Mouse (Mus musculus) erythroid progenitor cell, adult 5-6 weeks (primary cell): ENCODE measurements around the gene Prr5. TPM values are rescaled to one million over a fixed set of nuclear protein-coding genes. Genes with fewer than 3 reads are reported as not detected.

Source experiments
- ATAC-seq: replicated peaks from 2 replicates; pipeline ENCODE4 v1.8.0; 2016; ENCODE audit warnings: moderate number of reproducible peaks, mild to moderate bottlenecking, moderate TSS enrichment, inconsistent platforms; ENCODE audit not compliant: poor library complexity, low FRiP score, severe bottlenecking
- total RNA-seq, 2 experiments: library from RNA; stranded (forward) in 1 of 2; stranded (reverse) in 1 of 2; fragments of 150-400 nt in 1 of 2; fragments of 186-747, 209-891 nt in 1 of 2; gene quantifications; 2 replicates each; pipeline versions ENCODE4 v1.2.3 to v1.2.4; 2015 to 2017; ENCODE audit warnings: low replicate concordance in 2 of 2

Prr5 gene
- total RNA-seq, 2 experiments from 2014 or later: not detected

GRCm38 (mm10) chr15:84675317-84675716 is 5.9 kb downstream of the Prr5 start:
- ATAC-seq: no peak

DNA sequence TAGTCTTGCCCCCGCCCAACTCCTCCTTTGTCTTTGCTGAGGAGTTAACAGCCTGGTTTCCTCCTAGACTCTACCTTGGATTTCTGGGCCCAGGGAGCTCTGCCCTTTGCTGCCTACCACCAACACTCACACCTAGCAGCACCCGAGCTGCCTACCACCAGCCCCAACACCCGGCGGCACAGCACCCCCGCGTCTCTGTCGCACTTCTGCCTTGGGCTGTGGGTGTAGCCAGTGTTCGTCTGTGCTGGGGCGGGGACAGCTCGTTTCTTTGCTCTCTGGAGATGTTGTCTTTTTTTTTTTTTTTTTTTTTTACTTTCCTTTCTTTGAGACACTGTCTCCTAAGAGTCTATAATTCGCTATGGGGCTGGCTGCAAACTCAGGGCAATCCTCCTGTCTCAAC is 8.5 kb downstream of the Prr5 start:
- no peak for ATAC-seq

DNA sequence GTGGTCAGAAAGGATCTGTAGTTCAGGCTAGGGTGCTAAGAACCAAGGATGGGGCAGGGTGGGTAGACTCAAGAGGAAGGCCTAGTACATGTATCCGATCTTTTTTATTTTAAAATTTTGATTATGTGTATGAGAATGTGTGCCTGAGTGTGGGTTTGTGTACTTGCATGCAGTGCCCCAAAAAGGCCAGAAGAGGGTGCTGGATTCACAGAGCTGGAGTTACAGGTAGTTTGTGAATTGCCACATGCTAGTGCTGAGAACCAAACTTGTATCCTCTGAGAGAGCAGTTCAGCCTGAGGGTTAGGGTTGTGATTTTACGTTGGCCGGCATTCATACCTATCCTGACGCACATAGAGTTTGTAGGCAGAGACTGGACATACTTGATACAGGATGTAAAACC is 9.7 kb downstream of the Prr5 start:
- no peak for ATAC-seq

GRCm38 (mm10) chr15:84679794-84680193 is 10.4 kb downstream of the Prr5 start:
- no peak for ATAC-seq

DNA sequence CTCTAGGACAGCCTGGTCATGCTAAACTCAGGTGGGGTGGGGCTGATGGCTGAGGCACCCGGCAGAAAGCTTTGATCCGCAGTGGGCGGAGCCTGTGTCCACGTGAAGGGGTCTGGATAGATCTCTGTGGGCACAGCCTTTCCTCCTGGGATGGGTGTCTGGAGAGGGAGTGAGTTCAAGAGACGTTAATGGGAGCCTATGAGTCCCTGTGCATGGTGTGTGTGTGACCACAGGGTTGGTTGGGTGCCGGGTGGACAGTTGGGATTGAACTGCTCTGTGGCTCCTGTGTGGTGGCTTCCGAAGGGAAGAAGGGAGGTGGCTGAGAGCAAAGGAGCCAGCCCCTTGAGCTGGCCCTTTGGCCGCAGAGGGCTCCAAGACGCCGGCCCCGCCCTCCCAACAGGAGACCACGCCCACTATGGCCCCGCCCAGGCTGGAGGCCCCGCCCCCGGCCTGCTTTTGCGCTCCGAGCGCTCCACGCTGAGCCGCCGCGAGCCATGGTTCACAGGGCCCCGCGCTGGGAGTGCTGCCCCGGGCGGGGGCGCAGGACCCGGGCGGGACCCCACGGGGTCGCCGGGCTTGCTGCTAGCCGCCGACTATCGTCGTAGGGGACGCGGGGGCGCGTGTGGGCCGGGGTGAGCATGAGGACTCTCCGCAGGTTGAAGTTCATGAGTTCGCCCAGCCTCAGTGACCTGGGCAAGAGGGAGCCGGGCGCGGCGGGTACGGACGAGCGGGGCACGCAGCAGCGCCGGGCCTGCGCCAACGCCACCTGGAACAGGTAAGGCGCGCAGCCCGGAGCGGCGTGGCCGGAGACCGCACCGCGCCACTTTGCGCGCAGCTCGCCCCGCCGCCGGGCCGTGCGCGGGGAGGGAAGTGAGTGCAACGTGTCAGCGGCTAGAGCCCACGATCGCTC is 11.4 kb downstream of the Prr5 start:
- ATAC-seq: no peak

DNA sequence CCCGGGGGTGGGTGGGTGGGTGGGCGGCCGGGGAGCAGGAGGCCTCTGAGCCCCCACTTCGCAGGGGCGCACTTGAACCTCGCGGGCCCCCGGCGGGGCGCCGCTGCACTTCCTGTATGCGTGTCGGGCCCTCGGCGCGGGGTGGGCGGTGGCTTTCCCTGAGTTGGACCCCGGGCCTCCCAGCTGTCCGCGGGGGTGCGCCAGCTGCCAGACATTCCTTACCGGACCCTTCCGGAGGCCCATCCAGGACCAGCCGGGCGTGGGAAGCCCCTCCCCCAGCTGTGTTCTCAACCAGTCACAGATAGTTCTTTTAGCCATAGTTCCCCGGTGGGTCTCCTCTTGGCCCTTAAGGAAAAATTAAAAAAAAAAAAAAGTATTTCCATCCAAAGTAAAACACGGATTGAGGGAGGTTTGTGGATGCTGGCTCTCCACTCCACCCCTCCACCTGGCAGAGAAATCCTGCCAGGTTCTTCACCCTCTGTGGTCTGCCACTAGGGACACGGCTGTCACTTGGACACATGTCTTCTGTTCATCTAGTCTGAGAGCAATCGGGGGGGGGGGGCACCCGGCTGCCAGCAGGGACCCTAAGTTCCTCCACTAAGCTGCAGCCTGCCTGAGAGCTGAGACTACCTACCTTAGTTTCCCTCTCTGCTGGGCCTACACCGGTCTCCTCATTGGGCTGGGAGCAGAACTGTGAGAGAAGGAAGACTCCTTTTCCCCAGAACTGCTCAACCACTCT is 12.2 kb downstream of the Prr5 start:
- no peak for ATAC-seq

GRCm38 (mm10) chr15:84682206-84682605 is 12.8 kb downstream of the Prr5 start:
- no peak for ATAC-seq

GRCm38 (mm10) chr15:84682821-84683220 is 13.4 kb downstream of the Prr5 start:
- ATAC-seq: no peak

GRCm38 (mm10) chr15:84684520-84684919 is 15.1 kb downstream of the Prr5 start:
- no peak for ATAC-seq

GRCm38 (mm10) chr15:84685417-84685816 is 16.0 kb downstream of the Prr5 start:
- no peak for ATAC-seq

DNA sequence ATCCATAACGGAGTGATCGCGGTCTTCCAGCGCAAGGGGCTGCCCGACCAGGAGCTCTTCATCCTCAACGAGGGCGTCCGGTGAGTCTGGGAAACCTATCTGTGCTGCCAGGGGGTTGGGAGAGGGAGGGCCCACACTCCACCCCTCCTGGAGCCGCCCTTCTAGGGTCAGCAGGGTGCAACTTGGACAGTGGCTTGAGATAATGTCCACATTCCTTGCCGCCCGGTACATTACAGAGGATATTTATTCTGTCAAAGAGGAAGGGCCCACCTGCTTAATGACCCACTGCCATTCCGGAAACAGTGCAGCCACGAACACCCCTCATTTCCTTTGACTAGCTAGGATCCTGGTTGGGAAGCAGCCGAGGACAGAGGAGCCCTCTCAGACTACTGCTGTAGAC is 18.5 kb downstream of the Prr5 start:
- no peak for ATAC-seq

- no peak for ATAC-seq
Observed at GRCm38 (mm10) chr15:84689356-84689755, 19.9 kb downstream of the Prr5 start.

GRCm38 (mm10) chr15:84691513-84691912 is 22.1 kb downstream of the Prr5 start:
- ATAC-seq: no peak

GRCm38 (mm10) chr15:84692645-84693044 is 23.2 kb downstream of the Prr5 start:
- no peak for ATAC-seq

DNA sequence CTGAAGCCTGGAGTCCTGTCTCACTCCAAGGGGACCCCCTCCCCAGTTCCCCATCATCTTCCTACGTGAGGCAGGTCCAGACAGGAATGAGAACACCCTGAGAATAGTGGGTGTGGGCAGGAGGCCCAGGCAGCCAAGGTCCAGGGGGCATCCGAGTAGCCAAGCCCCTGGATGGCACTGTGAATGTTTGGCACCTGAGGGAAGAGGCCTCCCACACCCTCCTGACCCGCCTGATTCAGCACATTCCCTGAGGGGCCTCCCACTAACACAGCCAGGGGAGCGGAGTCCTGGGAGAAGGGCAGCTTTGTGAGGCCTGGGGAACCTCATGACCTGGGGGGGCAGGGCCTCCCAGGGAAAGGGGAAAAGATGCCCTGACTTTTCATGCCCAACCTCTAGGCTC is 26.6 kb downstream of the Prr5 start:
- no peak for ATAC-seq

DNA sequence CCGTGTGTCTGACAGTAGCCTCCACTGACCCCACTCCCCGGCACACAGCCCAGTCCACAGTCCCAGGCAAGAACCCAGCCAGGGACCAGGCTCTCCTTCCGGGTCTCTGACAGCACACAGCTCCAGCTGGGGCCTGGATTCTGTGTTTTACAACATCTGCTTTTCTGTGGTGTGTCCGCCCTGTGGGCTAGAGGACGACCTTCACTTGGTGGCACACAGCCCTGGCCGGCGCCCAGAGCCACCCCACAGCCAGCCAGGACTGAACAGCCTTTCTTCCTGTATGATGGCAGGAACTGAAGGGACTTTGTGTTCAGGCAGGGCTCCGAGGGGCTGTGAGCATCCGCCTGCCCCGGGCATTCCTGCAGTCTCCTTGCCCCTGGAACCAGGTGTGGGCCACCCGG is 28.2 kb downstream of the Prr5 start:
- no peak for ATAC-seq

- ATAC-seq: no peak
Observed at GRCm38 (mm10) chr15:84698189-84698588, 28.8 kb downstream of the Prr5 start.

DNA sequence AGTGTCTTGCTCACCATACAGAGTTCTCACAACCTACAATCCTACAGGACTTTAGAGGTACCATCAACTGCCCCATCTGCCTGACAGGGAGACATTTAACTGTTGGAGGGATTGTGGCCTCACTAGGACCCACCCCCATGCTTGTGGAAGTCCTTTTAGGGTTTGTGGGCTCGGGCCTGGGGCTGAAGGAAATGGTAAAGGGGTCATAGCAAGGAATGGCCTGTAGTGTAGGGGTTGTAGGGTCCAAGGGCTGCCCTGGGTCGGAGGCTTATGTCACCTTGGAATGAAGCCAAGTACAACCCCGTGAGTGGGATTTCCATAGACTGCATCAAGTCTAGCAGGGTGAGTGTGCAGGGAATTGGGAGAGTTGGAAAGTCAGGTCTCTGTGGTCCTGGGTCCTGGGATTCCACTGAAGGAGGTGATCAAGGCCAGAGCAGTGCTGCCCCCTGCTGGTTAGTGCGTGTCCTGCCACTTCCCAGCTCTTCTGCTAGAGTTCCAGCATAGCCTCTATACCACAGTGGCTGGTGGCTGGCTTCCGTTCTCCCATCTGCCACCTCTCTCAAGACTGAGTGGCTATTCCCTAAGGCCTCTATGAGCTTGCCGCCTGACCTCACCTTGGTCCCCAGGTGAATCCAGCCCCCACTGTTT is 30.9 kb downstream of the Prr5 start:
- ATAC-seq: no peak; the same call in 1 of the 2 replicates

DNA sequence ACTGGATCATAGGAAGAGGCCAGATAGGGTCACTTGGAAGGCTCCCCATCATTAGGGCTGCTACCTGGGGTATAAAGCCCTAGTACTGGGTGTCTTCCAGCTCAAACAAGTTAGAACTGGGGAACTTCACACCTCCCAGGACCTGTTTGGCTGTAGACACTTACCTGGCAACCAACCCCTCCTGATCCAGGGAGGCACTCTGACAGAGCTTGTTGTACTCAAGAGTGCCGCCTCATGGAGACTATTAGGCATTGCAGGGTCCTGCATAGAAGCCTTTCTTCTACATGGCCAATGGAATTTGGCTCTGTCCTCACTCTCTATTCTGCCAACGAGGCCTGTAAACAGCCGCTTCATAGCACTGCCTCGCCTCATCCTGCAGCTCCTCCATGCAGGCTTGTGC is 32.5 kb downstream of the Prr5 start:
- ATAC-seq: no peak
